Mouse (Mus musculus) embryo, embryonic 11 days (tissue): ENCODE measurements around the gene Lama1.

Source experiments
- DNase-seq: peaks from one replicate; pipeline ENCODE4 v3.0.0-alpha.2; 2015

Lama1 gene

DNA sequence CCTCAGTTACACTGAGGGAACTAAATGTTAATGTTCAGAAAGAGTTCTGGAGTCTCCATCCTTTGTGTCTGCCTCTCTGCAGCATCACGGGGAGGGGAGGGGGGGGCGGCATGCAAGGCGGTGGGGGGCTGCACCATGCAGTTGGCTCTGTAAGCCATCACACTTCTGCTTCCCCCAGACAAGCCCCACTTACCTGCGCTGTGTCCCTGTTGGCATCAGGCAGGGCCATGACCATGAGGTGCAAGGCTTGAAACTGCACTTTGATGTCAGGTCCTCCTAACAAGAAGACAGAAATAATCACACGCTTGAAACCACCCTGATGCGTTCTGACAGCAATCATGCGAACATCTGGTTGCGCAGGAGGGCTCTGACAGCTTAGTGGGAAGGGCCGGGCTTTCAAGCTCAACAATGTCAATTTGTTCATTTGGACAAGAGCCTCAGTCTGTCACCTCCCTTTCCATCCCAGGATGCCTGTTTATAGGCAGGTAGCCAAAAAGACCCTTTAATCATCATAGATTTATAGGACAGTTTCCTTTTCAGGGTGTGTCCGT, 164.1 kb downstream of the Lama1 start:
- DNase-seq = no peak

DNA sequence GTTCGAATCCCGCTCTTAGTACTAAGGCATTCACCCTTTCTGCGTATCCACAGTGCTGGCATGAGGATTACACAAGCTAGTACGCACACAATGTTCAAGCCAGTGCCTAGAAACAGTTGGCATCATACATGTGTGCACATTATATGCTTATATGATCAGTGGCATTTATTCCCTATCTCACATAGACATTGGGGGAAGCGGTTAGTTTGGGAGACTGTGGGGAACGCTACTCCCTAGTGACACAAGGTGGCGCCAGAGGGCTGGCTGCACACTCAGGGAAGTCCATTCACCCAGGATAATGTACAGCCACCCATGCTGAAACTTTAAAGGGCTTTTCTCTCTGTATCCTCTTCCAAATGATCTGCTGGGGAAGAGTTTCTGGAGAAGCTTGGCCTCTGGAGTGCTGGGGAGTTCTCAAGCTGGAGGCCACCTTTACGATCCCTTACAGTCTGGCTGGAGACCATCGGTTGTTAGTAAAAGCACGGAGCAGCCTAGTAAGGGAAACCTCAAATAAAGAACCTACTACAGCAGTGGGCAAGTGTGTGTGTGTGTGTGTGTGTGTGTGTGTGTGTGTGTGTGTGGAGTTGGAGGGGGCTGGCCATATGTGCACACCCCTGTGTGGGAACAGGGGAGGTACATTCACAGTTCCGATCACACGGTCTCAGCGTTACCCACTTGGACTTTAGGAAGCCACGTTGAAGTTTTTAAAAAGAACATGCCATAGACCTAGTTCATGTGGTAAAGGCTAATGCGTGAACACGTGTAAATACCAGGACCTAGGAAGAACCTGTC, 164.9 kb downstream of the Lama1 start:
- DNase-seq = peak; percentile 71

DNA sequence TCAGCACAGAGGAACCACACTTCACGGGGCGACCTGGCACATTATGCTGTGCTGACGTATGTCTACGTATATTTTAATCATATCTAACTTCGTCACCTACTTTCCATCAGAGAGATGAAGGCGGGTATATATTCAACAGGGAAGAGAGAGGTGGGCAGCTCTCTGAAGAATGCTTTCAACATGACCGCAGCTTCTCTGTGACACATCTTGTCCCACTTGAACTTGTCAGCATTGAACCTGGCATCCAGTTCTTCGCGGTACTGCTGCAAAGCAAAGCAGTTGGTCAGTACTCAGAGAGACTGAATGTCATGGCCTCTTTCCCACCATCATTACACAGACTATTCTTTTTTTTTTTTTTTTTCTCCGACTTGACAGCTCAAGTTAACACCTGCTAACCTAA, 167.3 kb downstream of the Lama1 start:
- DNase-seq = no peak

DNA sequence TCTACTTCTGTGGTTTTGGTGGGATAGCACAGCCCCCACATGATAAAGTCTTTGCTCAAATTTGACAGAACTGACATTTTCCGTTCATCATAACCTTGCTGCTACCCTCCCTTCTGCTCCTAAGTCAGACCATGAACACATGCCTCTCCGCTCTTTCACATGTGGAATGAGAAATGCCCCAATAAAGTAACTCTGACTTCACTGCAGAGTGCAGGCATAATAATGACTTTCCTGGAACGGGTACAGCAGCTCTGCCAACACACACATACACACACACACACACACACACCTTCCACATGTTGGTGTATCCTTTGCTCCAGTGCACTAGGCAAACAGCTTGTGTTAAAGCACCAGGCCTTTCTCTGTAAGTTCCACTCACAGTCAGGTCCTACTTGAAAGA, 167.9 kb downstream of the Lama1 start:
- no peak for DNase-seq

DNA sequence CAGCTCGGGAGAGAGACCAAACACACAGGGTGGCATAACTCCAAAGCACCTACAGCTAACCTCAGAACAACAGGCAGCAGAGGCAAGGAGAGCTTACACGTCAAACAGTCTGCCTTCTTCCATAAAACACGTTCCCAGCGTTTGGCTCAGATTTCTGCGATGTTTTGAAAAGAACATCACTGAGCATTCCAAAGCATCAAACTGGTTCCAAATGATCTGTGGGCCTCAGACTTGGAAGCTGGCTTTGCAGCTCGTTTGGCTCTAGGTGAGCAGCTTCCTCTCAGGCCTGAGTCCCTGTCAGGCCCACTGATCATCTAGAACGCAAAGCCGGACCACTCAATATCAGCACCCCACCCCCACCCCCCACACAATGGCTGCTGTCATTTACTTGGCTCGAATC, 169.0 kb downstream of the Lama1 start:
- peak; percentile 19 for DNase-seq

DNA sequence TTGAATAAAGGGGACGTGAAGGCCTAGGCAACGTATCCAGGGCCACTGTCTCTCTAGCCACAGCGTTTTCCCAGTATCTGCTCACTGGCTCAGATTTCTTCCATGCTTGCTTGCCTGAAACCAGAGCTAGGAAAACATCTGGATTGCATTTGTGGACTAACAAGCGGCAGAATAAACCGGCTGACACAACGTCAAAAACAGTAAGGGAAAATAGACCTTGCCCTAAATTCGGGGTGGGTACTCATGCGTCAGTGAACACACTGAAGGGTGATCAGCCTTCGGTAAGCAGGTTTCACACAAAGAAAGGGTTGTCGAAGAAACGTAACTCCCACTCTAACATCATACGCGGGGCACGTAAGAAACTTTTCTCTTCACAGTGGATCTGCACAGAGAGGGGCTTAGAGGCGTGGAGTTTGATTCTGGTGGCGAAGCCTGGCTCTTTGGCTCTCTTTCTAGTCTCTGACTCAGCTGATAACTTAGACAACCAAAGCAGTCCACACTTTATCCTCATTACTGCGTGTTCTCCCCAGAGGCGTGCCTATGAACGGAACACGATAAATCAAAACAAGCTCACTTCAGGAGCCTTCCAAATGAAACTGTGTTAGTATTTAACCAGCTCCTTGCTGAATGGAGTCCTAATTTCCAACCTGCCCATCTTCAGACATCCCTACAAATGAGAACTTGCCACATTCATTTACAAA, 169.6 kb downstream of the Lama1 start:
- peak; percentile 86 for DNase-seq

DNA sequence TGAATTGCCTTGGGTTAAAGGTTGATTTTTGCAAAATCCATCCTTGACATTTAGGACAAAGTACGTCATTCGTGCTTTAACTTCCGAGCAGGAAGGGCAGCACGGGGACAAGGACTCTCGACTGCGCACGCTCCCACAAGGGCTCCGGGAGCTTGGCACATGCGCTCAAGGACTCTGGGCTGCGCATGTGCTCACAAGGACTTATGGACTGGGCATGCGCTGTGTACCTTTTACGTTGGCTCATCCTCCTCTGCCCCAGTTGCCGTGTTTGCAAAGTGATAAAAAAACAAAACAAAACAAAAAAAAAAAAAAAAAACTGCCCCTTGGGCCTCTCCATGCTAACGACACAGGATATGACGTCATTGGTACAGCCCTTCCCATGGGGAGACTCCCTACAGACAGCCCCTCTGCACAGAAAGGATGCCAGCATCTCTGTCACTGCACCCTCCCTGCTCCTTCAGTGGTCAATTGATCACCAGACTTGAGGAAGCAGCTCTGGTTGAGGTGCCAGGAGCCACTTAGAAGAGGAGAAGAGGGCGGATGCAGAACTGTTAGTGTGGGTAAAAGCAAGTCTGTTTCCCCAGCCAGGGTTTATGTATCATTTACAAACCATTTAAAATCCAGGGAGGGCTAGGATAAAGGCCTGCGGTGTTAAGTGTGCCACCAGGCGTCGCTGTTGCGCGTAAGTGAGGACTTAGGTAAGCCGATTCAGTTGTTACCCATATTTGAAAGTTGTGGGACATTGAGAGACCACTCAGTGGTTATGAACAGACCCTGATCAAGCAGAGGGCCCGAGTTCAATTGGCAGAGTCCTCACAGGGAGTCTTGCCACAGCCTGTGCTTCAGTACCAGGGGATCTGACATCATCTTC, 172.9 kb downstream of the Lama1 start:
- DNase-seq = peak; percentile 85
